Mouse (Mus musculus): ENCODE measurements around the gene Tmem183a.

GRCm38 (mm10) chr1:134361857-134362212 lies at the start of gene Tmem183a:
- TF ChIP-seq POLR2A (IDR thresholded peaks at IDR 0.05; ENCODE audit: low read depth, low read length) (peak; percentile 95), CTCF (IDR thresholded peaks at IDR 0.05; ENCODE audit: extremely low read depth, insufficient read length, insufficient replicate concordance, low read depth, low read length) (no peak)
